Mouse (Mus musculus) c-Kit-positive CD71-negative TER-119-negative erythroid progenitor cells, embryonic 14.5 days (primary cell): ENCODE data around the gene Elmo1.

Experiments used
- DNase-seq: peaks from one replicate; pipeline ENCODE4 v3.0.0-alpha.2; 2013; ENCODE audit warnings: low read depth

Elmo1 gene

GRCm38 (mm10) chr13:20386462-20387141 lies 296.2 kb downstream of the Elmo1 start:
- DNase-seq = no peak

GRCm38 (mm10) chr13:20392824-20393598 lies 302.6 kb downstream of the Elmo1 start:
- DNase-seq = no peak

GRCm38 (mm10) chr13:20397744-20398143 lies 307.3 kb downstream of the Elmo1 start:
- no peak for DNase-seq

- DNase-seq = no peak
Observed at GRCm38 (mm10) chr13:20398311-20398710, 307.9 kb downstream of the Elmo1 start.

GRCm38 (mm10) chr13:20404530-20404929 lies 314.1 kb downstream of the Elmo1 start:
- DNase-seq = no peak

GRCm38 (mm10) chr13:20406470-20407213 lies 316.2 kb downstream of the Elmo1 start:
- DNase-seq = no peak

- DNase-seq = no peak
Observed at GRCm38 (mm10) chr13:20410306-20411101, 320.1 kb downstream of the Elmo1 start.

GRCm38 (mm10) chr13:20416691-20417660 lies 326.6 kb downstream of the Elmo1 start:
- DNase-seq = no peak

GRCm38 (mm10) chr13:20430998-20431397 lies 340.6 kb downstream of the Elmo1 start:
- no peak for DNase-seq

- no peak for DNase-seq
Observed at GRCm38 (mm10) chr13:20433221-20433858, 342.9 kb downstream of the Elmo1 start.

GRCm38 (mm10) chr13:20434071-20434470 lies 343.7 kb downstream of the Elmo1 start:
- no peak for DNase-seq

GRCm38 (mm10) chr13:20439488-20439887 lies 349.1 kb downstream of the Elmo1 start:
- no peak for DNase-seq

- DNase-seq = no peak
Observed at GRCm38 (mm10) chr13:20450831-20451353, 360.5 kb downstream of the Elmo1 start.

GRCm38 (mm10) chr13:20454357-20454756 lies 364.0 kb downstream of the Elmo1 start:
- no peak for DNase-seq

GRCm38 (mm10) chr13:20460096-20460495 lies 369.7 kb downstream of the Elmo1 start:
- DNase-seq = no peak

GRCm38 (mm10) chr13:20461616-20462015 lies 371.2 kb downstream of the Elmo1 start:
- DNase-seq = no peak

- DNase-seq = no peak
Observed at GRCm38 (mm10) chr13:20464161-20464560, 373.8 kb downstream of the Elmo1 start.

GRCm38 (mm10) chr13:20467381-20467780 lies 377.0 kb downstream of the Elmo1 start:
- DNase-seq = no peak

- no peak for DNase-seq
Observed at GRCm38 (mm10) chr13:20471732-20472131, 381.3 kb downstream of the Elmo1 start.

GRCm38 (mm10) chr13:20472301-20472831 lies 382.0 kb downstream of the Elmo1 start:
- no peak for DNase-seq
